Mouse (Mus musculus) spleen, adult 2 months (tissue): ENCODE results near the gene Parvg.

ENCODE experiments used
- CTCF ChIP-seq: fragments of 200-500 bp; IDR thresholded peaks from 2 replicates; pipeline ENCODE4 v1.5.1; 2011; ENCODE audit warnings: mild to moderate bottlenecking, inconsistent platforms; ENCODE audit not compliant: insufficient read depth, insufficient read length, insufficient replicate concordance; ENCODE audit errors: extremely low read depth
- POLR2A ChIP-seq: fragments of 200-500 bp; IDR thresholded peaks from 2 replicates; pipeline ENCODE4 v1.6.1; 2011; ENCODE audit warnings: low read depth, low read length, inconsistent platforms

DNA sequence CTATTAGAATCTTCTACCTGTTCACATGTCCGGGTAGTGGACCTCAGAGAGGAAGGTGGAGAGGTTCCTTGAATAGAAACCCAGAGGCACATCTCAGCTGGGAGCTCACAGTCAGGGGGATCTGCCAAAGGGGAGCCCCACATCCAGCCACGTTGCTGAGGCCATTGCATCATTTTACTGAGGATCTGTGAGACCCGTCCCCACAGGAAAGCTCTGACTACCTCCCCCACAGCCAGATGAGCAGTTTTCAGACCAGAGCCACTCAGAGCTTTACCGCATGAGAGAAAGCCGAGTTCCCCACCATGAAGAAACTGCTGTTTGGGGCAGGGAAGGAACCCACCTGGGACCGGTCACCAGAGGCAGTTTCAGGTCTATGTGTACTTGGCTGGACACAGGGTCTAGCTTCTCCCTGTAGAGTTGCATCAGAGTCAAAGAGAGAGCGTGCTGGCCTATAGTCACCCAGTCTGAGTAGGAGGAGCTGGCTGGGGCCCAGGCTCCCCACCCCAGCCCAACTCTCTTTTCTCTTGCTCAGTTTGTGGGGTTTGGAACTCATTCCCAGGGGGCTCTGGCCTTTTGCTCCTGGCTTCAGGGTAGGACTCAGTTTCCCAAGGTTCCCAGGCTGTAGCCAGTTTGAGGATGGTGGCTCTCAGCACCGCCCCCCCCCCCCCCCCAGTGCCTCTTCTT, 1.2 kb downstream of the Parvg start:
- TF ChIP-seq CTCF (no peak), POLR2A (no peak)
